Mouse (Mus musculus): ENCODE measurements around the gene Cstl1. TPM values are rescaled to one million over a fixed set of nuclear protein-coding genes. Genes with fewer than 3 reads are reported as not detected.

Cstl1 gene
- polyA plus RNA-seq (2017; shearing (Covaris generic)), result not detected

DNA sequence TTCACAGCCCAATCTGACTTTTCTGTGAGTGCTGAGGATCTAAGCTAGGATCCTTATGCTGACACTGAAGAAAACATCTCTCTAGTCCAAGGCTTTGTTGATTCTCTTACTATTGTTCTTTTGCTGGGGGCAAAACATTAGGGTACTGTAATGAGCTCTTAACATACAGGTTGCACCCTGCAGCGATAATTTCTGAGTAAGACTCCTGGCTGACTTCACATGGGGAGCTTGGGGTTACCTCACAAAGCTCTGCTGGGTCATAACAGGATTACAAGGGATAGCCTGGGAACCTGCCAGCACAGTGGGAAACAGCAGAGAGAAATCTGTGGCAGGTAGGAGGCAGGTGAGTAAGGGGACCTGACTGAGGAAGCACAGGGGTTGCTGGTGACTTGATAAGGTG, at the start of gene Cstl1:
Gene Cstl1, plus strand, starts transcription at position 301 of the 400 bp plus-strand sequence.

DNA sequence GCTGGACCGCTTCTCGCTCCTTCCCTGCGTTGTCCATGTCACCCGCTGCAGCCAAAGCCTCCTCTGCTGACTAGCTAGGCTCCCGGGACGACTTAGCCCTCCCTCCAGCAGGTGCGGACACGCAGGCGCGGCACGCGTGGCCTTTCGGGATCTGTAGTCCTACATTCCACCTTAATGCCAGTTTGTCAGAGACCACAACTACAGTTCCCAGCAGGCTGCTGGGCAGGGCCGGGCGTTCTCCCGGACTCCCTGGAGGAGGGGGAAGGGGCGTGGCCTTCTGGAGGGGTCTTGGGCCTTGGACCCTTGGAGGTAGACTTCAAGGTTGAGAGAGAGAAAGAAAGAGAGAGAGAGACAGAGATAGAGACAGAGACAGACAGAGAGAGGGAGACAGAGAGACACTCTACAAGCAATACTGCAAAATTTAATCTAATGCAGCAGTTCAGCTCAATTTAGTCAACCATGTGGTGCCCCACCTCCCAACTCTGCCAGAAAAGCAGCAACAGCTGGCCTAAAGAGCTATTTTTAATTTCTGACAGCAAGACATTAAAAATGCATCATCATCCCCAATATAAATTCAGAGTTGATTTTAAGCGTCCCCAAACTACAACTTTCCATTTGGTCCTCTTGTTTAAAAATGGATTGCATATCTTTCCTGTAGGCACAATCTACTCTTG, 17.7 kb upstream of the Cstl1 start, which contains the start of gene Napb:
Gene Napb, minus strand, starts transcription at position 141 of the 674 bp plus-strand sequence.

DNA sequence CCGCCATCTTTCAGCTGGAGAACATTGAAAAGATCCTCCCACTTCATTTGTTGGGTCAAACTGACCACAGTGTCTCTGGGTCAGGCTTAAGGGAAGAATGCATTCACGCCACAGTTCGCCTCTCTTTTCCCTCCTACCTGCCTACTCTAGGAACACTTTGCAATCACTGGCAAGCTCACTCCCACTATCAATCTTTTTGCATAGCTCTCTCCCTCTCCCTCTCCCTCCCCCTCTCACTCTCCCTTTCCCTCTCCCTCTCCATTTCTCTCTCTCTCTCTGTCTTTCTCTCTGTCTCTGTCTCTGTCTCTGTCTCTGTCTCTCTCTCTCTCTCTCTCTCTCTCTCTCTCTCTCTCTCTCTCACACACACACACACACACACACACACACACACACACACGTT, 21.2 kb downstream of the Cstl1 start, which contains the start of gene Cst11:
Gene Cst11, minus strand, starts transcription at position 101 of the 400 bp plus-strand sequence.

DNA sequence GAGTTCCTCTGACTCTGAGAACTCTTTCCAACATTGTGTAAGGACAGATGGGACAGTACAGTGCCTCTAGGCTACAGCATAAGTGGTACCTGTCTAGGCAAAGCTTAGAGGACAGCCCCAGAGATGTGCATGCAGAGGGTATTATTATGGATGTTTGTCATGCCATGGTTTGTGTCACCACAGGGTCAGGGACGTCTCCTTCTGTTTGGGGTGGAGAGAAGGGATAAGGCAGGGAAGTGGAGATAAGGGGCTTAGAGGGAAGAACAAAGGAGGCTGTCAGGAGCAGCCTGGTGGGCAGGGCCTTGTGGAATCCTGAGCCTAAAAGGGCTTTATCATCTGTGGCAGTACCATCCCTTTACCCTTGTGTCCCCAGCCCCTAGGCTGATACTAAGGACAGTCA, 31.6 kb downstream of the Cstl1 start, which contains the start of gene 8030411F24Rik:
Gene 8030411F24Rik, plus strand, starts transcription at position 301 of the 400 bp plus-strand sequence.

DNA sequence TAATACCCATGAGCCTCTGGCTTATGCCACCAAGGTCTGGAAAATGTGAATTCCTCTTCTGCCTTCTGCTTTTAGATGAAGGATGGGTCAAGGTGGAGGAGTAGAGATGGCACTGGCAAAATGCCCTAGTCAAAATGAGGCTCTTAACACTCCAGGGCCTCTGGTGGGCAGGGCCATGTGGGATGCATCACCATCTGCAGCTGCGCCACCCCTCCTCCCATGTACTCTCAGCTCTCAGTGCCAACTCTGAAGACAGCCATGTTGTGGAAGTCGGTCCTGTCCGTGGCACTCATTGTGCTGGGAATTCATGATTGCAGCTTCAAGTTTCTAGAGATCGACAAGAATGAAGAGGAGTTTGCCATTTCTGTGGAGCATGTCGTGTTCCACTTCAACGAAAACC, 39.0 kb downstream of the Cstl1 start, which contains the start of gene Cst12:
Gene Cst12, plus strand, starts transcription at position 220 of the 400 bp plus-strand sequence.

DNA sequence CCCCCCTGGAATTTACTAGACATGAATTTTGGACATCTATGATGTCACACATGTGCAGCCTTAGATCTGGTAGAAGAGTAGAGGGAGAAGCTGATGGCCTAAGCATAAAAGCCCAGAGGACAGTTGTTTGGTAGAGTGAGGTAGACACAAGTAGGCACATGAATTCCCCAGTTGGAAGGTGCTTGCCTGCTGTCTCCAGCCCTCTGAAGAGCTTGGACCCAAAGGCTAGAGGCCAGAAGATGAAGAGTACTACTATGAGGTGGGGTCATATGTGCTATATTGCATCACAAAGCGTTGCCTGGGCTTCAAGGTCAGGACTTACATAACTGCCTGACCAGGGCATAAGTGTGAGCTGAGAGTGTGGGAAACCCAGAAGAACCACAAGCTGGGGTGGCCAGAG, 48.3 kb downstream of the Cstl1 start, which contains the start of gene Cst8:
Gene Cst8, plus strand, starts transcription at position 301 of the 400 bp plus-strand sequence.

Other genes starting within 250 kb of the Cstl1 start
- 76.0 TPM for gene Nxt1, start 77.8 kb upstream of the Cstl1 start, polyA plus RNA-seq (2017; shearing (Covaris generic))
- 19.7 TPM for gene Gzf1, start 69.3 kb upstream of the Cstl1 start, polyA plus RNA-seq (2017; shearing (Covaris generic))
- gene Napb, start 17.9 kb upstream of the Cstl1 start, polyA plus RNA-seq (2017; shearing (Covaris generic)), result 2.0 TPM
- not detected for gene Cst11, start 21.1 kb downstream of the Cstl1 start, polyA plus RNA-seq (2017; shearing (Covaris generic))
- gene 8030411F24Rik, start 31.7 kb downstream of the Cstl1 start, polyA plus RNA-seq (2017; shearing (Covaris generic)), result not detected
- gene Cst12, start 39.0 kb downstream of the Cstl1 start, polyA plus RNA-seq (2017; shearing (Covaris generic)), result not detected
- gene Cst8, start 48.4 kb downstream of the Cstl1 start, polyA plus RNA-seq (2017; shearing (Covaris generic)), result not detected
- not detected for gene Cst13, start 69.7 kb downstream of the Cstl1 start, polyA plus RNA-seq (2017; shearing (Covaris generic))
- not detected for gene Cst9, start 84.8 kb downstream of the Cstl1 start, polyA plus RNA-seq (2017; shearing (Covaris generic))
- not detected for gene 9230104L09Rik, start 114.7 kb downstream of the Cstl1 start, polyA plus RNA-seq (2017; shearing (Covaris generic))
- 169 TPM for gene Cst3, start 125.3 kb downstream of the Cstl1 start, polyA plus RNA-seq (2017; shearing (Covaris generic))

Data from CD4-positive, CD25-positive, alpha-beta regulatory T cell, adult 9 weeks (primary cell).